Mouse (Mus musculus): ENCODE data around the gene Fbxo46.
A peak's percentile ranks its signal among the peaks of the same experiment; 100 is the strongest.

The Fbxo46 gene

DNA sequence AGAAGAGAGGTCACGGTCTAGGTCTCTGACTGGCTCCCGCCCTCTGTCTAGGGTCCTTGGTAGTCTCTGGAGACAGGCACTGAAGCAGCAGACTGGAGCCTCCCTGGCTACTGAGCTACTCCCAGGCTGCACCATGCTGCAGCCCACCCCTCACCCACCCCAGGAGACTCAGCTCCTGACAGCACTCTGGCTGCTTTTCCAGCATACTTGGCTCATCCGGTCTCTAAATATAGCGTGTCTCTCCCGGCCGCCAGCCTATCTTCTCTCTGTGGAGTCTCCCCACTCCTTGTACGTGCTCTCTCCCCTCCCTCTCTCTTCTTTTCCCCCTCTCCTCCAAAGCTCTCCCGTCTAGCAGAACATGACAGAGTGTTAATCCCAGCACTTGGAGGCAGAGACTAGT is 50.5 kb downstream of the Fbxo46 start:
- no peak for DNase-seq (ENCODE audit: low spot score)

DNA sequence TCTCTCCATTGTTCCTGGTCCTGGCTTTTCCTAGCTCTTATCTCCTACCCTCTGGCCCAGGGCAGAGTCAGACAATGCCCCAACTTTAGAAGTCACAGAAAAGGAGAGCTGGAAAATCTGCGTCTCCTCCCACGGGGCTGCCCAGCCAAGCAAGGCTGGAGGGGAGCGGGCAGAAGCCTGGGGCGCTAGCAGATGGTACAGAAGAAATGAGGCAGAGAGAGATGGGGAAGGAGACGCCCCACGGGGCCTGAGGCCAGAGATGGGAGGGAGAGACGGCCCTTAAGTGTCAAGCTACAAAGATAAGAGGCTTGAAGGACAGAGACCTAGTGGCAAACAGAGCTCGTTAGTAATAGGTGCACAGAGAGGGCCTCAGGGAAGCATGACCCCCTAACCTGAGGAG is 52.2 kb downstream of the Fbxo46 start:
- no peak for DNase-seq (ENCODE audit: low spot score)

DNA sequence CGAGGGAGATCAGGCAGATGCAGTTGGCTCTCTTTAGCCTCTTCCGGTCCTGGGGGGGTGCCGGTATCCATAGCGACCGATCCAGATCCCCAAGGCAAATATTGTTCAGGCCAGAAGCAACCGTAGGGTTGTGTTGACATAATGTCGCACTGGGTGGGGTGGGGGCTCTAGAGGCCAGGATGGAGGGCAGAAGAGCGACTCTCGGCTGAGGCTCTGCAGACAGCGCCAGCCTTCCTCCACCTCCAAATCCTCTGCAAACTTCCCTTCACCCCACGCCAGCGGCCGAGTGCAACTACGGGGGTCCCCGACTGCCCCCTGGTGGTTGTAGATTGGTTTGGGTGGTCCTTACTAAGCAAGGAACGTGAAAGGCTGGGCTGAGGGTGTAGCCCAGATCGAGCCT is 53.2 kb downstream of the Fbxo46 start:
- DNase-seq (ENCODE audit: low spot score) = peak; percentile 79

DNA sequence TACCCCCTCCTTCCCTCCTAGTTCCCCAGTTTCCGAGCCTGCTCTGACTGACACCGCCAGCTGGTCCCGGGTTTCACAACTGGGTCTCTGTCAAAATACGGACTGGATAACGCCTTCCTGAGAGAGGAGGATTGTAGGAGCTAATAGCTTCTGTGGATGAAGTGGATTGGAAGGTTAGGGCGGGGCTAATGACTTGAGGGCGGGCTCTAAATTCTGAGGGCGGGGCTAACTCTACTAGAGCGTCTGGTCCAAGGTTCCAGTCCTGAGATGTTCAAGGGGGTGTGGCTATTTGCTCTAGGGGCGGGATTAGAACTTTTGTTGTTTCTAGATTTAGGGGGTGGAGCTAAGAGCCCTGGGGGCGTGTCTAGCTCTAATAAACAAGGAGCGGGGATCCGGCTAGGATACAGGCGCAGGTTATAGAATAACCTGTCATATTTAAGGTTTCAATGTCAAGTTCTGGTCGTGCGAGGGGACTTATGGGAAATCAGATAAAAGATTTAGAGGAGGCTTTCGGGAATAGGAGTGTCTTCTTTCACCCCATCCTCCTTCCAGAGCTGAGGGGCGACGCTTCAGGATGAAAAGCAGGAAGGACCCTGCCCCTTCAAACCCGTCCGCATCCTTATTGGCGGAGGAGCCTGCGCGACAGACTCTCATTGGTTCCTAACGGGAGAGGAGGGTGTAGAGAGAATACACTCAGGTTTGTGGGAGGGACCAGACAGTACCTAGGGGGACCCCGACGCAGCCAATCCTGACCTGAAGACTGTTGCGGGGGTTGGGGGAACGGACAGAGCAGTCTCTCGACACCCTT is 56.3 kb downstream of the Fbxo46 start, which contains the start of gene Eml2:
Eml2 (plus strand) TSS at position 714 of the 808 bp plus-strand sequence.
- peak; percentile 66 for DNase-seq (ENCODE audit: low spot score)

DNA sequence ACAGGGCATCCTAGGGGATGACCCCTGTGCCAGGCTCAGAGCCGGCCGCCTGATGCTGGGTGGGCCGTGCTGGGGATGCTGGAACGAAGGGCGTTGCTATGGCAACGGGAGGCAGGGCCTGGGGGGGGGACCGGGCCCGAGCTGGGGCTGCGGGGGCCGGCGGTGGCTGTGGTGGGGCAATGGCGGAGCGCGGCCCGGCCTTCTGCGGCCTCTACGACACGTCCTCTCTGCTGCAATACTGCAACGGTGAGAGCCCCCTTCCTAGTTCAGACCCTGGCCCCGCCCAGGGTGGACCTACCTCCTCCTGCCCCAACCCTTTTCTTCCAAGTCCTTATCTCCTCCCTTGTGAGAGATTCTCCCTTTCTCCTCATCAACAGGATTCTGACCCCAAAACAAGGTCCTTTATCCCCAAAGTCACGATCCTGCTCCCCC is 56.9 kb downstream of the Fbxo46 start:
- no peak for DNase-seq (ENCODE audit: low spot score)

DNA sequence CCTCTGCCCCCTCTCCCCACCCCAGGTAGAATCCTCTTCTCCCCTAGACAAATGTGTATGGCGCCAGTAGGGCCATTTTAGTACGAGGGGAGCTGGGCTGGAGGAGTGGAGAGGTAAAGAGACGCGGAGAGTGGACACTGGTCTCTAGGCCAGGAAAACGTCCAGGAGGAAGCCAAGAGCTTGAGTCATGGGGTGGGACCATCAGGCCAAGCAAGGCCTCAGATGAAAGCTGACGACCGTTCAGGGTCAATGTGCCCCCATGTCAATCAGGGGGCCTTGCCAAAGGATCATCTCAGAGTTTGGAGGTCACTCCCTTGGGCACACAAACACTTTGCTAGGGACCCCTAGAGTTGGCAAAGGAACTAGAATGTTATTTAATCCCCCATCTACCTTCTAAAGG is 57.6 kb downstream of the Fbxo46 start:
- no peak for DNase-seq (ENCODE audit: low spot score)

DNA sequence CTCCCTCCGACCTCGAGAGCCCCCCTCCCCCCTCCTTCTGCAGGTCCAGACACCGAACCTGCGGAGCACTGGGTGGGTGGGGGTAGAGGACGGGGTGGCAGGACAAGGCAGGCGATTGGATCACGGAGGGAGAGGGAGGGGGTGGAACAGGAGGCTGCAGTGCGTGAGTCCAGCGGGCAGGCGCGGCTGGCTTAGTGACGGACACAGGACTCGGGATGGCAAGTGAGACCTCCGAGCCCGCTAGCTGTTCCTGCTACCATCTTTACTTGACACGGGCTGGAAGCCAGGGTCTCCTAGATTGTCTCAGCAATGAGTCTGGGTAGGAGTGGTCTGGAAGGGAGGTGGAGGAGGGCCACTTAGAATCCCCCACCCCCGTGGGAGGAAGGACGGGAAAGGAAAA is 58.4 kb downstream of the Fbxo46 start:
- no peak for DNase-seq (ENCODE audit: low spot score)

DNA sequence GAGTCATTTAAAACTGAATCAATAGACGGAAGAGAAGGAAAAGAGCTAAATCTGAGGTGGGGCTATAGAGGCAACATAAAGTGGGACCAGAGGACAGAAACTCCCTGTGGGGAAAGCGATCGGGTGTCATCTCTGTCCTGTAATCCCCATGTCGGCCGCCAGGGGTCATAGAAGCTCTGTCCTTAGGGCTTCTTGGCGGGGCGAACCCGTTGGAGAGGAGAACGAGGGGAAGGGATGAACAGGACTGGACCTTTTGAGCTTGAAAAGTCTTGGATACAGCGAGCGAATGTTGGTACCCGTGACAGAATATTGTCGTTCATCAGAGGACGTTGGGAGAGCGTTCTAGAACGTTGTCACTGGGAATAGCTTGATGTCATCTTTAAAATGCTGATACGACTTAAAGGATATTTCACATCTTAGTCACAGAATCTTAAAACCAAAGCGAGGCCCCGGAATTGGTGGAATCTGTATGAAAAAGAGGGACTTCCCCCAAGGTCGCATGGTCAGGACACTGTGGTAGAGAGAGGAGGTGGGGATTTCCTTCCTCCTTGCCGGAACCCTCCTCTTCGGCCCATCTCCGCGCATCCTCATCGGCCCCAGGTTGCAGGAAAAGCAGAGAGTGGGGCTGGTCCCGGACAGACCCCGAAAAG is 58.9 kb downstream of the Fbxo46 start:
- no peak for DNase-seq (ENCODE audit: low spot score)

DNA sequence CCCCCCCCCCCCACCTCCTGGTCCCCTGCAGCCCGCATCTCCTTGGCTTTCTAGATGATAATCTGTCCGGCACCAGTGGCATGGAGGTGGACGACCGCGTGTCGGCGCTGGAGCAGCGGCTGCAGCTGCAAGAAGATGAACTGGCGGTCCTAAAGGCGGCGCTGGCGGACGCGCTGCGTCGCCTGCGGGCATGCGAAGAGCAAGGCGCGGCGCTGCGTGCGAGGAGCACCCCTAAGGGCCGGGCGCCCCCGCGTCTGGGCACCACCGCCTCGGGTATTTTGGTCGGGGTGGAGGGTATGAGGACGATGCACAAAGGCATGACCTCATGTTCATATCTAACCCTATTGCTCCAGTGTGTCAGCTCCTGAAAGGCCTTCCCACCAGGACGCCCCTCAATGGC is 59.5 kb downstream of the Fbxo46 start:
- no peak for DNase-seq (ENCODE audit: low spot score)

DNA sequence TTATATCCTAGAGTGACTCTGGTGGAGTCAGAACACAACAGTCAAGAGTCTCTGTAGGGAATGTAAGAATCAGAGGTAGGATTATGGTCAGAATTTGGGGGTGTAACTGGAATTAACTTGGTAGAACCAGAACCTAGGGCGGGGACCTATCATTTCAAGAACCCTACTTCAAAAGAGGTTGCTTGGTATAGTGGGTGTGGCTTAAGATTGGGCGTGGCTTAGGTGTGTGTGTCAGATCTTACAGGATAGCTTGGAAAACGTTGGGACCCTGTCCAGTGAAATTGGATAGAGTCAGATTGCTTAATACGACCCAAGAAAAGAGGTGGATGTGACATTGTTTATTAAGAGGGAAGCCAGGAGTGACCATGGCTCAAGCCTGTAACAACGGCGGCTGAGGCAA is 60.3 kb downstream of the Fbxo46 start:
- no peak for DNase-seq (ENCODE audit: low spot score)

DNA sequence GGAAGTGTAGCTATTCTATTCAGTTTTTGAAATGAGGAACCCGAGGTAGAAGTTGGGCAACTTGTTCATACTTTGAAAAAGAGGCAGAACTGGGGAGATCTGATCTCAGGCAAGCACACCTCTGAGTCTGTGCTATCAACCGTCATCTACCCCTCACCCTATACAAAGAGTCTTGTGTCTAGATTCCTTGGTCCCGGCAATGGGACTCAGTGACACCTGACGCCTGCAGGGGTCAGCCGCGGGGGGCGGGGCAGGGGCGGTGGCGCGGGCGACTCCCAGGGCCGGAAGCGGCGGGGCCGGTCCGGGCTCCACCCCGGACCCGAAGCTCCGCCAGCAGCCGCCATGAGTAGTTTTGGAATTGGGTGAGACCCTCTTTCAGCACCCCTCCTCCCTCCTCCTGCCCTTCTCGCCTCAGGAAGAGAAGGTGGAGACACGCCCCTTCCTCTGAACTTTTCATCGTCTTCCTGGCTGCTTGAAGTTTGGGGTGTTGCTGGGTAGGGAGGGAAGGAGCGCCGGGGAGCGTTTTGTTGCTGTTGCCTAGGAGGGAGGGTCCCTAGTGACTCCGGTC is 61.3 kb downstream of the Fbxo46 start:
- DNase-seq (ENCODE audit: low spot score) = no peak

DNA sequence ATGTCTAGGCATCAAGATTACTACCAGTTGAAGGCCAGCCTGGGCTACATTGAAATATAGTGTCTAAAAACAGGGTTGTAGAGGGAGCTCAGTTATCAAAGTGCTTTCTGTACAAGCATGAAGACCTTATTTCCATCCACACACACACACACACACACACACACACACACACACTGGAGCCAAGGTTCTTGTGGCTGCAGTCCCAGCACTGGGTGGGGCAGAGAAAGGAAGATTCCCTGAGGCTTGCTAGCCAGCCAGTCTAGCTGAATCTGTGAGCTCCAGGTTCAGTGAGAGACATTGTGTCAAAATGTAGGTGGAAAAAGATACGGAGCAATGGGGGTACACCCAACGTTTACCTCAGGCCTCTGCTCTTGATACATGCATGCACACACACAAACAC is 64.6 kb downstream of the Fbxo46 start:
- no peak for DNase-seq (ENCODE audit: low spot score)

DNA sequence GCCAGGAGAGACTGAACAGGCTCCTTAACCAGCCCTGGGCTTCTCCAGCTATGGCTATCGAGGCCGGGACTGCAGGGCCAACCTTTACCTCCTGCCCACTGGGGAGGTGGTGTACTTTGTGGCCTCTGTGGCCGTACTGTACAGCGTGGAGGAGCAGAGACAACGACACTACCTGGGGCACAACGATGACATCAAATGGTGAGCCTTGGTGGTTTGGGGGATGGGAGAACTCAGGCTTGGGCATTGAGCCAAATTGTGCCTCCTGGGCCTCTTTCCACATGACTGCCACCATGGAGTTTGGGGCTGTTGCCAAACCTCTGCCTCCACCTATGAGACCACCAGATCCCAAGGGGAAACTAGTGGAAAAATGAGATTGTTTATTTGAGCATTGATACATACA is 65.1 kb downstream of the Fbxo46 start:
- DNase-seq (ENCODE audit: low spot score) = peak; percentile 44

All from MN1 (cell line).